Mouse (Mus musculus): ENCODE measurements around the gene Med6.

The Med6 gene

GRCm38 (mm10) chr12:81594902-81595671, at the start of gene Med6:
Gene Med6 (minus strand): TSS chr12:81595008.
- peak; percentile 93 to 95 for DNase-seq

- DNase-seq = no peak
These were observed 47.7 kb upstream of the Med6 start for GRCm38 (mm10) chr12:81642361-81643082.

GRCm38 (mm10) chr12:81640656-81641055, 45.8 kb upstream of the Med6 start:
- DNase-seq = no peak

GRCm38 (mm10) chr12:81633246-81633645, 38.4 kb upstream of the Med6 start:
- no peak for DNase-seq

DNA sequence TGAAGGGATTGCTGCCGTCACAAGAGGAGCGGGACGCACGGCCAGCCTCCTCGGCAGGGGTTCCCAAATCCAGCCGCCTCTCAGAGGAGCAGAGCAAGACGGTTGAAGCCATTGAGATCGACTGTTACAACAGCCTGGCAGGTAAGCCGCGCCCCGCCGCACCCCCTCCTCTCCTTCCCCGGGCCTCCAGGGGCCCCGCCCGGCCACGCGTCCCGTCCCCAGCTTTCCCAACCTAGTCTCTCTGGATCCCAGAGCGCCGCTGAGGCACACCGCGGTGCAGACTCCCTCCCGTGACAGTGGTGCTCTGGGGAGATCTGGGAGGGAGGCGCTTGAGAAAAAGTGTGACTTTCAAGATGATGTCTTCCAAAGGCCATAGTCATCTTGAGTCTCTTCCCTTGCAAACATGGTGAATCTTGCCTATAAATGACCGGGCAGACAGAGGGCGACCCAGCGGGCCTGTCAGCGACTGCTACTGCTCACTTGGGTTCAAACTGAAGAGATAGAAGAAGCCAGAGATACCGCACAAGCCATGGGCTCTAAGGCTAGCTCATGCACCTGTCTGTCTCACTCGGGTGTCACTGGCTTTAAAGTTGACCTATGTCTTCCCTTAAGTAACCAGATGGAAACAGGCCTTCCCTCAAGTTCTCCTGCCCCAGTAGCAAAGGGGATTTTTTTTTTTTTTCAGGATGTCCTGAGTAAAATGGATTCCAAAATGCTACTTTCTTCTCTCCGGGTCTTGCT, 37.0 kb upstream of the Med6 start:
- no peak for DNase-seq

GRCm38 (mm10) chr12:81630915-81631660, 36.3 kb upstream of the Med6 start, which contains the start of gene Ttc9:
Gene Ttc9 (plus strand): TSS chr12:81631249.
- peak in 1 of 2 experiments; percentile 6 for DNase-seq

GRCm38 (mm10) chr12:81630520-81630914, 35.7 kb upstream of the Med6 start:
- DNase-seq = no peak

DNA sequence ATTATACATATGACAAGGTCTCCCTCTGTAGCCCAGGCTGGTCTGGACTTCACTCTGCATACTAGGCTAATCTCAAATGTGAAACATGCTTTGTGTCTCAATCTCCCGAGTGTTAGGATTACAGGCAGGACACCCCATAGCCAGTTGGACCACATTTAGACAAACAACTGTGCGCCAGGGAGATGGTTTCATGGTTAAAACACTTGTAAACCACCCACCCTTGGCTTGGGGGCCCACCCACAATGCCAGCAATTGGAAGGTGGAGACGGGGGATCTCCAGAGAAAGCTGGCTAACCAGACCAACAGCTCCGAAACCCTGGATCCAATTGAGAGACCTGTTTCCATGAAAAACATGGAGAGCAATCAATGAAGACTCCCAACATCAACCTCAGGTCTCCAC, 33.3 kb upstream of the Med6 start:
- no peak for DNase-seq

GRCm38 (mm10) chr12:81627426-81627825, 32.6 kb upstream of the Med6 start:
- no peak for DNase-seq

DNA sequence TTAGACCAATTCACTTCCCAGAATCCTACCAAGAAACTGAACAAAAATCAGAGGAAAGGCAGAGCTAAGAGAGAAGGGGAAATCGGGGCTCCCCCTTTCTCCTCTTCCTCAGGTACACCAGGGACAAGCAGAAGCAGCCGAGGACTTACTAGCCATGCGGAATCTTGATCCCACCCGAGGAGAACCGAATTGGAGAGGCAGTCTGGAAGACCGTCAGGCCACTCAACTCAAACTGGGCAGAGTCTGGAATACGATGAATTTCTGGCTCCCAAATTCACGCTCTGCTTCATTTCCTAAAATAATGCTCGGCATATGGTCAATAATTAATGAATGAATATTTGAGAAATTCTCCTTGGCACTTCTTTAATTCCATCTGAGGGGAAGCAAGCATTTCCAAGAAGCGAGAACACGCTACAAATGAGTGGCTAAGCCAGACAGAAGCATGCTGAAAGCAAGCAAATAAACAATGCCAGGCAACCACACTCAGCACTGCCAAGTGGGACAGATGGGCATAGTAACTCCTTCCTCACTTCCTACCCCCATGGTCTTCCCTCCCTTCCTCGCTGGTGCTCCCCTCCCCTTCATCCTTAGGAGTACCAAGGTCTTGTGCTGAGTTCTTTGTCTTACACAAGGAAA, 31.5 kb upstream of the Med6 start:
- no peak for DNase-seq

DNA sequence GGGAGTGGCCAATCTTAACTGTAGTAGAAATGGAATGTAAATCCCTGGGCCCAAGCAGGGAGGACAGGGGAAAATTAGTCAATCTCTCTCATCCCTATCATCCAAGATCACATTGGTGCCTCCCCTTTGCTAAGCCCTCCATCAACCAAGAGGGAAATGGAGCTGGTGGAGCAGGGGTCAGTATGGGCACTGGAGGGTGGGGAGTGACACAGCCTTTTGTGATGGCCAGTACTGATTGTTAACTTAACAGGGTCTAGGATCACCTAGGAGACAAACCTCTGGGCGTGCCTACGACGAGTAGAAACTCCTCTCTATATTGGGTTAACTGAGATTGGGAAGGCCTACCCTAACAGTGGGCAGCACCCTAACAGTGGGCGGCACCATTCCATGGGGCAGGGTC, 28.6 kb upstream of the Med6 start:
- no peak for DNase-seq

DNA sequence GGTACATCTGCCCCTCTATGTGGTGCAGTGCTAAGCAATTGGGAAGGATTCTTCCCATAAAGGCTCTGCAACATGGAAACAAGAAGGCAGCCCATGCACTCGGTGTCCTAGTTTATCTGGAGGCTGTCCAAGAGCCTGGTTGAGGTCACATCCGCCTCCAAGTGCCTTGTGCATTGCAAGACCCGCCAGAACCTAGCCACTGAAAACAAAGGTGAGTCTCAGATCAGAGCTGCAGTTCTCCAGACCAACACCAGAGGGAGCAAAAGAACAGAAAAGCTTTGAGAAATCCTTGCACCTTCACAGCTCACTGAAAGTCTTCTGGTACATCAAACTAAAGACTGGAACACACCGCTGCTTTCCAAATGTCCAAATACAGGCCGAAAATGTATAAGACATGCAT, 24.5 kb upstream of the Med6 start:
- peak; percentile 55 to 83 for DNase-seq

- DNase-seq = no peak
These were observed 22.2 kb upstream of the Med6 start for GRCm38 (mm10) chr12:81616980-81617379.

GRCm38 (mm10) chr12:81615807-81616206, 21.0 kb upstream of the Med6 start:
- no peak for DNase-seq

GRCm38 (mm10) chr12:81609445-81609844, 14.6 kb upstream of the Med6 start:
- no peak for DNase-seq

GRCm38 (mm10) chr12:81604995-81605784, 10.4 kb upstream of the Med6 start:
- no peak for DNase-seq

- no peak for DNase-seq
These were observed 1.9 kb upstream of the Med6 start for GRCm38 (mm10) chr12:81596547-81597262.

- no peak for DNase-seq
These were observed 26.4 kb downstream of the Med6 start, which contains the start of gene Adam21 for GRCm38 (mm10) chr12:81568374-81568773. Gene Adam21 (minus strand): TSS chr12:81568474.

GRCm38 (mm10) chr12:81567931-81568330, 26.9 kb downstream of the Med6 start:
- DNase-seq = no peak

DNA sequence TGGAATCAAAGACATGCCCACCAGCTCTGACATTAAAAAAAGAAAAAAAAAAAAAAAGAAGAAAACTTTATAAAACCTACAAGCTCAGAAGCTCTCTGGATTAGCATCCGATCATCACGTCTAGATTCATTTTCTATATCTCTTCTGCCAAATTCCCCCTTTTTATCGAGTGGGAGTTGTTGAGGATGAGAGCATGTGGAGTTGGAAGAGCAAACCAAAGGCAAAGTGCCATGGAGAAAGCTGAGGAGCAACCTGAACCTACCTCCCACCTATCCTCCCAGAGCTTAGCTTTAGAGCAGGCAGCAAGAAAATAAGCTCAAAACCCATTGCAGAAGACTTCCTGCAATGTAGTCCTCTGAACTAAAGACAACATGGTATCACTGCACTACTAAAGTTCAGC, 30.6 kb downstream of the Med6 start:
- DNase-seq = no peak

GRCm38 (mm10) chr12:81549286-81549685, 45.5 kb downstream of the Med6 start:
- no peak for DNase-seq
